Mouse (Mus musculus): ENCODE measurements at regions not wholly inside any gene's neighbourhood (a gene's known extent, or its start where the extent isn't known, plus 50 kb on each side); places are given as distances from the start of the nearest gene placed in this dataset.

DNA sequence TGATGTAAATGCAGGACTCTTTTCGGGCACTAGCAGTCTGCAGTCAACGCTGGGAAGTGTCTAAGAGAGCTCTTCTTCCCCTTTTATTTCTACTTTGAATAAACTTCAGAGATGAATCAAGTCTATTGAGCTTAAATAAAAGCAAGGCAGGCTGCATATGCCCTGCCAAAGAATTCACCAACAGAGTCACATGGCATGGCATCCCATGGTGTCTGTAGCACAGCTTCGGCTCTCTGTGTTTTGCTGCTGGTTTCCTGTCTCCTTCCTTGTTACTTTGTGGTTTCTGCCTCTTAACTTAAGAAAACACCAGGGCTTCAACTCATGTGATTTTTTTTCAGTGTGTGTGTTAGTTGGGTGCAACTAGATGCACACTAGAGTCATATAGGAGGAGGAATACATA lies 100.5 kb upstream of the Gypa start:
- H3K27ac ChIP-seq (ENCODE audit: insufficient read depth, low read depth, low read length, poor library complexity, severe bottlenecking) = no peak overlapping the region
- no peak for DNase-seq (ENCODE audit: low read depth, low spot score)
- no peaks in the 10 kb centered on the region for H3K9me3 ChIP-seq (ENCODE audit: control insufficient read depth, insufficient read depth, low read depth, low read length)
- no peak overlapping the region for H3K9ac ChIP-seq (ENCODE audit: insufficient read depth, low read depth, low read length, poor library complexity, severe bottlenecking)
- no peaks in the 10 kb centered on the region for H3K36me3 ChIP-seq (ENCODE audit: control insufficient read depth, insufficient read depth, low read length, poor library complexity, severe bottlenecking)
- no peak overlapping the region for H3K4me3 ChIP-seq (ENCODE audit: insufficient read depth in 1 of 2, low read depth in 1 of 2, low read length in 2 of 2, poor library complexity in 1 of 2, severe bottlenecking in 1 of 2)
- in situ Hi-C loops (cut with MboI; ENCODE audit: low sequenced_read_pairs in 2 of 2, unreplicated experiment in 2 of 2) = no loop called here
- H3K4me1 ChIP-seq (ENCODE audit: control insufficient read depth in 2 of 2, insufficient read depth in 2 of 2, low read length in 2 of 2, poor library complexity in 1 of 2) = no peaks in the 10 kb centered on the region
- no peak for TF ChIP-seq MAFK (IDR thresholded peaks at IDR 0.05; ENCODE audit: insufficient read depth, low read depth, low read length)
- TF ChIP-seq HCFC1 (IDR thresholded peaks at IDR 0.05; ENCODE audit: borderline replicate concordance, insufficient read depth, low read length) = no peak
- no peak for TF ChIP-seq ZC3H11A (IDR thresholded peaks at IDR 0.05; ENCODE audit: borderline replicate concordance, low read depth, low read length)
- no peak for TF ChIP-seq ZNF384 (IDR thresholded peaks at IDR 0.05; ENCODE audit: low read depth, low read length)
- no peak for TF ChIP-seq CHD2 (IDR thresholded peaks at IDR 0.05; ENCODE audit: low read depth, low read length)

DNA sequence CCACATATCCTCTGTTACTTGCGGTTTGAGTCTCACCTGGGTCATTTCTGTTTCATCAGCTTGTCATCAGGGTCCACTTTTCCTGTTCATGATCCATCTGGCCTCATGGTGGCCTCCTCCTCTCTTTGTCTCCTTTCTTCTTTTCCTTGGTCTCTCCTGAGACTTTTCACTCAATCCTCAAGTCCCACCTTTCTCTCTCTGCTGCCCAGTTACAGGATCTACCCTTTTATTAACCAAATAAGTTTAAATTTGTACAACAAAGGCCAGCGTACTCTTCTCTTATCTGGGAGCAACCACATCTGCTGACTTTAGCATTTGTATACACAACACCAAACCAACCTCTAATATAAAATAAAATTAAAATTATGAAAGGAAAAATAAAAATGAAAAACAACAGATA lies 124.4 kb upstream of the Gypa start:
- no peak for DNase-seq (ENCODE audit: low read depth, low spot score)
- peak overlapping the region; percentile 31; the same call in 1 of the 2 replicates for H3K27ac ChIP-seq (ENCODE audit: insufficient read depth, low read depth, low read length, poor library complexity, severe bottlenecking)
- H3K36me3 ChIP-seq (ENCODE audit: control insufficient read depth, insufficient read depth, low read length, poor library complexity, severe bottlenecking) = no peaks in the 10 kb centered on the region
- peaks cover 0 to 8% of the 10 kb centered on the region in 2 experiments; a peak in 1 of 4 replicates for H3K4me1 ChIP-seq (ENCODE audit: control insufficient read depth in 2 of 2, insufficient read depth in 2 of 2, low read length in 2 of 2, poor library complexity in 1 of 2)
- H3K9ac ChIP-seq (ENCODE audit: insufficient read depth, low read depth, low read length, poor library complexity, severe bottlenecking) = no peak overlapping the region
- in situ Hi-C loops (cut with MboI; ENCODE audit: low sequenced_read_pairs in 2 of 2, unreplicated experiment in 2 of 2) = no loop called here
- peaks cover 2% of the 10 kb centered on the region for H3K9me3 ChIP-seq (ENCODE audit: control insufficient read depth, insufficient read depth, low read depth, low read length)
- no peak for TF ChIP-seq HCFC1 (IDR thresholded peaks at IDR 0.05; ENCODE audit: borderline replicate concordance, insufficient read depth, low read length)
- TF ChIP-seq ZC3H11A (IDR thresholded peaks at IDR 0.05; ENCODE audit: borderline replicate concordance, low read depth, low read length) = no peak
- TF ChIP-seq CHD2 (IDR thresholded peaks at IDR 0.05; ENCODE audit: low read depth, low read length) = no peak
- TF ChIP-seq MAFK (IDR thresholded peaks at IDR 0.05; ENCODE audit: insufficient read depth, low read depth, low read length) = no peak
- no peak for TF ChIP-seq ZNF384 (IDR thresholded peaks at IDR 0.05; ENCODE audit: low read depth, low read length)
- H3K4me3 ChIP-seq (ENCODE audit: insufficient read depth in 1 of 2, low read depth in 1 of 2, low read length in 2 of 2, poor library complexity in 1 of 2, severe bottlenecking in 1 of 2) = no peak overlapping the region

DNA sequence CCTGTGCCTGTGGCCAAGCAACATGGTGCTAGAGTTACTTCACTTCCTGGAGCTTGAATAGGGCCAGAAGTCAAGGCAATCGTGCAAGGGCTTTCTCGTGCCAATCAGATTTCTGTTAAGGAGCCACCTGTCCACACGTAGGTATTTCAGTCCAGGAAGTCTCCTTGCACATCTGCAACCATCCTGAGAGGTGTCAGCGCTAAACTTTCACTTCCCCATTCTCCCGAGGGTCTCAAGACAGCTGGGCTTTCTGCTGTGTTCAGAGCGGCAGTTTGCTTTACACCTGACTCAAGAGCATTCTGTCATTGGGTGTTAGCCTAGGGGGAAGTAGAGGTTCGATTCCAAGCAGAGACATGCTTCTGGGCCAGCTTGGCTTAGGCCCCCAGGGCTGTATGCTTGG lies 129.5 kb upstream of the Gypa start:
- in situ Hi-C loops (cut with MboI; ENCODE audit: low sequenced_read_pairs in 2 of 2, unreplicated experiment in 2 of 2) = no loop called here
- TF ChIP-seq ZNF384 (IDR thresholded peaks at IDR 0.05; ENCODE audit: low read depth, low read length) (no peak), CHD2 (IDR thresholded peaks at IDR 0.05; ENCODE audit: low read depth, low read length) (no peak), HCFC1 (IDR thresholded peaks at IDR 0.05; ENCODE audit: borderline replicate concordance, insufficient read depth, low read length) (no peak), MAFK (IDR thresholded peaks at IDR 0.05; ENCODE audit: insufficient read depth, low read depth, low read length) (no peak), ZC3H11A (IDR thresholded peaks at IDR 0.05; ENCODE audit: borderline replicate concordance, low read depth, low read length) (no peak)
- no peak overlapping the region for H3K4me3 ChIP-seq (ENCODE audit: insufficient read depth in 1 of 2, low read depth in 1 of 2, low read length in 2 of 2, poor library complexity in 1 of 2, severe bottlenecking in 1 of 2)
- no peak overlapping the region for H3K9ac ChIP-seq (ENCODE audit: insufficient read depth, low read depth, low read length, poor library complexity, severe bottlenecking)
- H3K9me3 ChIP-seq (ENCODE audit: control insufficient read depth, insufficient read depth, low read depth, low read length) = no peaks in the 10 kb centered on the region
- H3K27ac ChIP-seq (ENCODE audit: insufficient read depth, low read depth, low read length, poor library complexity, severe bottlenecking) = no peak overlapping the region
- DNase-seq (ENCODE audit: low read depth, low spot score) = no peak
- H3K4me1 ChIP-seq (ENCODE audit: control insufficient read depth in 2 of 2, insufficient read depth in 2 of 2, low read length in 2 of 2, poor library complexity in 1 of 2) = peaks cover 0 to 9% of the 10 kb centered on the region in 2 experiments; a peak in 1 of 4 replicates
- no peaks in the 10 kb centered on the region for H3K36me3 ChIP-seq (ENCODE audit: control insufficient read depth, insufficient read depth, low read length, poor library complexity, severe bottlenecking)

DNA sequence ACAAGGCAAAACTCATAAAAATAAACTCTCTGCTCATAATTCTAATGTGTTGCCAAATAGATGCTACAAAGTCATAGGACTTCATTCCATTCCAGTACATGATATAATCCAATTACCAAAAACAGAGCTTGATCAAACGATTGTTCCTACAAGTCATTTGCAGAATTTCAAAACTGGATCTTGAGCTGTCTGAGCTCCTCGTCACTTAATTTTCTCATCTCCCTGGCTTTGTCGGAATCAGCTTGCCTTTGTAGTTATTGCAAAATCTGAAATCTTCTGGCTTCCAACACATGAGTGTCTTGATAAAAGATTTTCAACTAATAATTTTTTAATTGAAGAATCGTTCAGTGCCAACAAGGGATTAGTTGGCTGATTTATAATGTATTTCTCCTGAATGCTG lies 150.3 kb upstream of the Gypa start:
- in situ Hi-C loops (cut with MboI; ENCODE audit: low sequenced_read_pairs in 2 of 2, unreplicated experiment in 2 of 2) = no loop called here
- no peaks in the 10 kb centered on the region for H3K9me3 ChIP-seq (ENCODE audit: control insufficient read depth, insufficient read depth, low read depth, low read length)
- no peak for DNase-seq (ENCODE audit: low read depth, low spot score)
- TF ChIP-seq ZNF384 (IDR thresholded peaks at IDR 0.05; ENCODE audit: low read depth, low read length) (no peak), MAFK (IDR thresholded peaks at IDR 0.05; ENCODE audit: insufficient read depth, low read depth, low read length) (no peak), ZC3H11A (IDR thresholded peaks at IDR 0.05; ENCODE audit: borderline replicate concordance, low read depth, low read length) (no peak), CHD2 (IDR thresholded peaks at IDR 0.05; ENCODE audit: low read depth, low read length) (no peak), HCFC1 (IDR thresholded peaks at IDR 0.05; ENCODE audit: borderline replicate concordance, insufficient read depth, low read length) (no peak)
- no peaks in the 10 kb centered on the region for H3K36me3 ChIP-seq (ENCODE audit: control insufficient read depth, insufficient read depth, low read length, poor library complexity, severe bottlenecking)
- H3K4me3 ChIP-seq (ENCODE audit: insufficient read depth in 1 of 2, low read depth in 1 of 2, low read length in 2 of 2, poor library complexity in 1 of 2, severe bottlenecking in 1 of 2) = no peak overlapping the region
- peaks cover 4% of the 10 kb centered on the region in 2 experiments; a peak in 2 of 4 replicates for H3K4me1 ChIP-seq (ENCODE audit: control insufficient read depth in 2 of 2, insufficient read depth in 2 of 2, low read length in 2 of 2, poor library complexity in 1 of 2)
- H3K9ac ChIP-seq (ENCODE audit: insufficient read depth, low read depth, low read length, poor library complexity, severe bottlenecking) = no peak overlapping the region
- H3K27ac ChIP-seq (ENCODE audit: insufficient read depth, low read depth, low read length, poor library complexity, severe bottlenecking) = no peak overlapping the region

DNA sequence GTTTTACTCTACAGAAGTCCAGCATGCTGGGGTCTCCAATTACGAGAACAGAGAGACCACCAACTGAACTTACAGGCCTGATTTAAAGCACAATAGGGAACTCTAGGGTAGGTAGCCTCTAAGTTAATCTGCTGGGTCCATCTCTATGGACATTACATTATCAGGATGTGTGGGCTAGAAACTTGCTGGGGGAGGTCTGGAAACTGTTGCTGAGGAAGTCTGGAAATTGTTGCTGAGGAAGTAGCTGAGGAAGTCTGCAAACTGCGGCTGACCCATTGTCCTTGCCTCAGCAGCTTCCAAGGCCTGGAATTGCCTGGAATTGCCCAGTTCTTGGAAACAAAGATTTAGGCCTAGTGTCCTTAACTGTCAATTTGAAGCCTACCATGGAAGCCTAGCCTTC lies 155.7 kb upstream of the Gypa start:
- TF ChIP-seq ZC3H11A (IDR thresholded peaks at IDR 0.05; ENCODE audit: borderline replicate concordance, low read depth, low read length) = no peak
- no peak for TF ChIP-seq MAFK (IDR thresholded peaks at IDR 0.05; ENCODE audit: insufficient read depth, low read depth, low read length)
- TF ChIP-seq ZNF384 (IDR thresholded peaks at IDR 0.05; ENCODE audit: low read depth, low read length) = no peak
- no peak for TF ChIP-seq HCFC1 (IDR thresholded peaks at IDR 0.05; ENCODE audit: borderline replicate concordance, insufficient read depth, low read length)
- no peak for TF ChIP-seq CHD2 (IDR thresholded peaks at IDR 0.05; ENCODE audit: low read depth, low read length)
- no peak for DNase-seq (ENCODE audit: low read depth, low spot score)
- Histone ChIP-seq H3K27ac (ENCODE audit: insufficient read depth, low read depth, low read length, poor library complexity, severe bottlenecking) (no peak overlapping the region), H3K36me3 (ENCODE audit: control insufficient read depth, insufficient read depth, low read length, poor library complexity, severe bottlenecking) (no peaks in the 10 kb centered on the region), H3K9me3 (ENCODE audit: control insufficient read depth, insufficient read depth, low read depth, low read length) (no peaks in the 10 kb centered on the region), H3K9ac (ENCODE audit: insufficient read depth, low read depth, low read length, poor library complexity, severe bottlenecking) (no peak overlapping the region), H3K4me3 (ENCODE audit: insufficient read depth in 1 of 2, low read depth in 1 of 2, low read length in 2 of 2, poor library complexity in 1 of 2, severe bottlenecking in 1 of 2) (no peak overlapping the region), H3K4me1 (ENCODE audit: control insufficient read depth in 2 of 2, insufficient read depth in 2 of 2, low read length in 2 of 2, poor library complexity in 1 of 2) (peaks cover 2 to 4% of the 10 kb centered on the region in 2 experiments; a peak in 2 of 4 replicates)
- in situ Hi-C loops (cut with MboI; ENCODE audit: low sequenced_read_pairs in 2 of 2, unreplicated experiment in 2 of 2) = no loop called here
